Mouse (Mus musculus): ENCODE measurements at regions not wholly inside any gene's neighbourhood (a gene's known extent, or its start where the extent isn't known, plus 50 kb on each side); places are given as distances from the start of the nearest gene placed in this dataset.
A peak's percentile ranks its signal among the peaks of the same experiment; 100 is the strongest.

DNA sequence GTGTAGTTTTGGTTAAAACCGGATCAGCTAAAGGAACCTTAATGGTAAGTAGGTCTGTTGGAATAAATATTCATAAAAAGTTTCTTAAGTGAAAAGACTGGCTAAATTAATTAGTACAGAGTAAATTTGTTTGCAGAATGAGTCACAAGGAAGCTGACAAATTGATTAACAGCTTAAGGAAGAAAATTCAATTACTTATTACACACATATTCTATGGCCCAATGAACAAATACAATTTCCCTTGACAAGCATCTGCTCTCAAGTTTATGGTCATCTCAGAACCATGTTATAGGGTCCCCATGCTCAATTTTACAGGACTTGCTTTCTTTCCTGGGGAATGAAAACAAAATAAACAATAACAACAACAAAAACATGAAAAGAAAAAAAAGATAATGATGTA, 231.4 kb upstream of the Frg1 start:
- no peak for DNase-seq

- no peak for DNase-seq
Observed at GRCm38 (mm10) chr8:41644626-41645025, 227.8 kb upstream of the Frg1 start.

DNA sequence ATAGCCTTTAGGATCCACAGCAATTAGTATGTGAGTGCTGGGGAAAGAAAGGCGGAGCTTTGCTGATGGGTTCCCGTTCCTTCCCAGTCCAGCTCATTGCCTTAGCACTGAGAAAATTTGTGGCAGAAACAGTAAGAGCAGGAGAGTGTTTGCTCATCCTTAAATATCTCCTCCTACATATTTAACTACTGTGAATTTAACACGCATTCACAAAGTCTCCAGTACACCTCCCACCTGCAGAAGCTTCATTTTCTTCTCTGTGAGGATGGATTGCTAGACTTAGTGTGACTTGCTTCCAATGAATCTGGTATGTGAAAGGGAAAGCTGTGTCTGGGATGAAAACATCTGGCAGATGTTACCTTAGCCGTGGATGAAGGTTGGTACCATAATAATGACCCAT, 207.0 kb upstream of the Frg1 start:
- no peak for DNase-seq

GRCm38 (mm10) chr8:41600255-41600654, 183.4 kb upstream of the Frg1 start:
- DNase-seq, result no peak

DNA sequence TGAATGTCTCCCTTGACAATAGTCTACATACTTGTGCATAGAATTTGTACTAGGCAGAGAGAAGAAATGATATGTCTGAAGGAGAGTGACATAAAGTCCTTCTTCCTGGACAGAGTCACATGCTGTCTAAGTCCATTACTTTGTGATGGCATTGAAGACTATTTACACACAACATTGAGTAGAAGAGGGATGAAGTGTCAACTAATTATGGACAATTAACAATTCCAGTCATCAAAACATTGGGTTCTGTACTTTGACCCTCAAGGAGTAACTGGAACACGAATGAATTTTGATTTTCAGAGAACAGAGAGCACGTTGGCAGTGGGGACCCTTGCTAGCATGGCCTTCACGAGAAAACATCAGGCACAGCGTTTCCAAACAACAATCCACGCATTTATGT, 177.6 kb upstream of the Frg1 start:
- no peak for DNase-seq

DNA sequence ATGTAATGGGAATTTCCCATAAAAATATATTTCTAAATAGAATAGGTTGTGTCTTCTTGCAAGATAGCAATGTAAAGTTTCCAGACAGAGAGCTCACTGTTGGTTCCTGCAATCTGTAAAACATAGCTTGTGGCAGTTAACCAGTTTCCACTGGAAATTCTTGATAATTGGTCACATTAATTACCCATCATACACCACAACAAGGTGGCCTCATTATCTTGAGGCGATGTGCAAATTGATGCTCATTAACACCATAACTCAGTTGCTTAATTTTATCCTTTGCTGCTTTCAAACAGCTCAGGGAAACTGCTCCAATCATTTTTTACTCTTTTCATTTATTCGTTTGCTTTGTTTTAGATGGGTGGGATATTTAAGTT, 176.8 kb upstream of the Frg1 start:
- no peak for DNase-seq

- DNase-seq, result no peak
Observed at GRCm38 (mm10) chr8:41592741-41593665, 176.1 kb upstream of the Frg1 start.

DNA sequence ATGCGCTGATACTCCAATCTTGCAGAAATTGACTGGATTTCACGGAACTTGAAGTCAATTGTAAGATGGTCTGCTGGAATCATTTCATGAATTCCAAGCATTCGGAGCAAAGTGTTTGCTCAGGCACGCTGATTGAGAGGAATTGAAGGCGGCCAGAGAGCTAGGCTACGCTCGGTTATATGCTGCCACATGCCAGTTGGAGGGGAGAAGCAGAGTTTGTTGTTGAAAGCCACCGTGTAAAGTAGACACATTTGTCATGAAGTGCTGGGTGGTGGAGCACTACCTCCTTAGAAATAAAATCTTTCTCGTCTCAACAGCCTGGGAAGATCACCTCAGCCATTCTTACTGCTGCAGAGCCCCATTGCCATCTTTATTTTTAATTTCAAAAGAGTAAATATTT, 175.3 kb upstream of the Frg1 start:
- no peak for DNase-seq

GRCm38 (mm10) chr8:41588157-41588556, 171.3 kb upstream of the Frg1 start:
- DNase-seq, result no peak

DNA sequence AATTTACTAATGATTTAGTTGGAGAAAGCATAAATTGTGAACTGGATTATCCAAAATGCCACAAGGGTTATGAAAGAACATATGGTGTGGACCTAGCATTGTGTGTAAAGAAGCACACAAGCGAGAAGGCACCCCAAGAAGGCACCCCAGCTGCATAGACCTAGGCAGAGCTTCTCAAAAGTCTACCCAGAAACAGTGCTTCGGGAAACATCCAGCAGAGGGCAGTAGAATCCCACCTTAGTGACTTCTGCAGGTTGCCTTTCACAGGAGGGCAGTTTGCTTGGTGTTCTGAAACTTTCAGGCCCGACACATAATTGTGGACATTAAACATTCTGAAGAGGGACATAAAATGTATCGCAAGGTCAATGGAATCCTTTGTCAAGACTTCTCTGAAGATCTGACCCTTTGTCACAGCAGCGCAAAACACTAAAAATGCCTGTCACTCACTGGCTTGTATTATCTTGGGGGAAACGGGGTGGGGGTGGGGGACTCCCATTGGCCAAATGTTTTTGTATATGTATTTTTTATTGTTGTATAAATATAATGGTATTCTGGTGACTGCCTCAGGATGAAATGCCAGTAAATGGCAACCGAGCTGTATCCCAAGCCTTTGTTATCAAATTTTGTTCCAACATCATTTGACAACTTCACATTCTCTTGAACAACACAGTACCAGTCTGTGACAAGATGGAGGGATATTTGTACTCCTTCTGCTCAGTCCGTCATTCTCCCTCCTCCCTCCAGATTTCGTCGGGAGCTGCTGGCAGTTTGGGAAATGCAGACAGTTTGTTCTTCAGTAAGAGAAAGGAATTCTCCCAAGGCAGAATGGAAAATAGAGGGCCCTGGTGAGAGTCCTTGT, 156.4 kb upstream of the Frg1 start:
- DNase-seq, result peak; percentile 60

DNA sequence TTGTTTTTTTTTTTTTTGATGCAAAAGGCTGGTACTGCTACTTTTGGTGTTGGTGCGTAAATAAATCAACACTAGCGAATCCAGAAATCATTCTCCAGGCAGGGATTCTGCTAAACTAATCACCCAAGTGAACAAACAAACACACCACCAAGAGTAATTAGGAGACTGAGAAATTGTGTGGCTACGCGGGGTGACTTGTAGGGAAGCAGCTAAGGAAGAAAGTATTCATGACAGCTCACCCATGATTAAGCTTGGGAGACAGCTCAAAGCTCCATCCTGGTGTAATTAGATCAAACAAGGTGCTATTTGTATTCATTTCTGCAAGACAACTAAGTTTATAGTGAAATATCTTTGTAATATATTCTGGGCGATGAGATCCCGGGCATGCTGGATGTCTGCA, 153.7 kb upstream of the Frg1 start:
- no peak for DNase-seq

DNA sequence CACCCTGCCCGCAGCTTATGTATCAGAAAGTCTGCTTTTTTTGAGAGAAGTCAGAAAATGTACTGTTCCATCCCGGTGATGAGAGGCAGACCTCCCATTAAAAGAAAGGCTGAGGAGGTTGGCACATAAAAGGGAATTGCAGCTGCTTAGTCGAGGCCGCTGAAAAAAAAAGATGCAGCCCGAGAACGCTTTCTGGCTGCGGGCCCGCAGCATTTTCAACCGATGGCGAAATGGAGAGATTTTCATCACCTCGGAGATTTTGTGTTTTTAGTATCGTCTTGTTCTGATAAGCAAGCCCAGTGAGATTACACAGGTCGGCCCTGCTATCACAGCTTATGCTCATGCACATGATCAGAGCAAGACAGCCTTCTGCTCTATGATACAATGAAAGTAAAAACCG, 145.1 kb upstream of the Frg1 start:
- DNase-seq, result no peak

- no peak for DNase-seq
Observed at GRCm38 (mm10) chr8:41556819-41557218, 139.9 kb upstream of the Frg1 start.

- DNase-seq, result no peak
Observed at GRCm38 (mm10) chr8:41552747-41553534, 136.1 kb upstream of the Frg1 start.

DNA sequence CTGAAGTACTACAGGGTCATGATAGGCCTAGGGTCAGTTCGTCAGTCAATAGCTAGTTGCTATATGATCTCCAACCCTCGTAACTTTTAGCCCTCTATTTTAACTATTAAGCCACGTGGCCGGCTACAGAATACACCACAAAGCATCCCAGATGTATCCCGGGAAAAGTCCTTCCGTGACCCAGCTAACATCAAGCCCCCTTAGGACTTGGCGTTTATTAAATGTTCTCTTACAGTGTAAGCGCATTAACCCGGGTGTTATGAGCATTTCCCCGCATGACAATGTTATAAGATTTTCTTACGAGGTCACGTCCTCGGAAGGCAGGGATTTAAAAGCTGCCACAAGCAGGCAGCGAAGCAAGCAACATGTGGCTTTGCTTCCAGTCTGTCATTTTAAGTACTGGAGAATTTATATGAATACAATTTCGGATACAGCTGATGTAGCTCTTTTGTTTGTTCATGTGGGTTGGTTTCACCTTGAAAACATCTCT, 135.1 kb upstream of the Frg1 start:
- no peak for DNase-seq

DNA sequence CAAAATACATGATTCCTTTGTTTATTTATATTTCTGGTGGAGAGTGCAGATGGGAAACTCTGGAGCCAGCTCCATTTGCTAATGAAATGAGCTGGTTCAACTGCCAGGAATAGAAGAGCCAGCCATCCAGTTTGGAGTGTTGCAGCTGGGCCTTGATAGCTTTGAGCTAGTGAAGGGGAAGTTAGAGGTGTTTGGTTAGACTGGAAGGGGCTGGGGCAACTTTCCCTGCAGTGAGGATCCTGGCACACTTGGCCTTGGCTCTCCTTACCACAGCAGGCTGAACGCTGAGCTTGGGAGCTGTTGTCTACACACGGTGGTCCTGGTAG, 133.2 kb upstream of the Frg1 start:
- no peak for DNase-seq

GRCm38 (mm10) chr8:41549220-41550094, 132.6 kb upstream of the Frg1 start:
- DNase-seq, result no peak

DNA sequence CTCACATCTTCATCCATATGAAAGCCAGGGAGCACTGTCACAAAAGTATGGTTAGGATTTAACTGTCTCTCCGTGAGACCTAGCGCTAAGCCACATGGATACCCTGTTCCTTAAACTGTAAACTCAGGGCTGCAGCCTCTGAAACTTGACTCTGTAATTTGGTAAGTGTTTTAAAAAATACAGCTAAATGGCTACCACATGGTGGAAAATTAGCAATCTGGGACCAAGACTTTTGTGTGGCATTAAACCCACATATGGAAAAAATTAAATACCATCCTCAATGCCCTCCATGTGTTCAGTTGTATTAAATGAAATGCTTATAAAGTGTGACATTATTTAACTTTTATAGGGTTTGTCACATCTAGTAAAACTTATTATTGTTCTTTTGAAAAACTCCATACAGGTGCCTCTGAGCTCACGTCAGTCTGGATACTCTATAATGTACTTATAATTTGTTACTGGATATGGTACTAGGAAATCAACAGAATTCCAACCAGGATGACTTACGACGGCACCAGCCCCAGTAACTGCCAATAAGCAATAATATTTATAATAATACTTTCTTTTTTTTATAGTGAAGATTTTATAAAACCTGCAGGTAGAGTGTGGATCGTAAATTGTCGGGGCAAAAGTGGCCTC, 131.0 kb upstream of the Frg1 start:
- DNase-seq, result no peak

GRCm38 (mm10) chr8:41532212-41532611, 115.3 kb upstream of the Frg1 start:
- no peak for DNase-seq

GRCm38 (mm10) chr8:41529581-41529980, 112.7 kb upstream of the Frg1 start:
- DNase-seq, result no peak

GRCm38 (mm10) chr8:41526283-41526682, 109.4 kb upstream of the Frg1 start:
- DNase-seq, result no peak

GRCm38 (mm10) chr8:41485163-41485562, 68.3 kb upstream of the Frg1 start:
- no peak for DNase-seq

Measured in cerebellum, adult 9-10 months (tissue).